Mouse (Mus musculus) heart, embryonic 14.5 days (tissue): ENCODE results near the gene Sema7a. TPM values are rescaled to one million over a fixed set of nuclear protein-coding genes. Genes with fewer than 3 reads are reported as not detected.

ENCODE experiments used
- ATAC-seq: fragments of 200-750 bp; cut with Nextera tagmentation; 2 replicates; pipeline ENCODE4 v1.8.0; 2017; ENCODE audit warnings: low read depth, moderate TSS enrichment; ENCODE audit not compliant: insufficient number of reproducible peaks, insufficient read depth, low FRiP score
- H3K27ac ChIP-seq, 2 experiments: fragments of 200-500 bp in 1 of 2; fragments of 300-500 bp in 1 of 2; sonication (generic) in 1 of 2; replicated peaks in 1 of 2; 2 replicates each; pipeline ENCODE4 v1.5.1; 2012 to 2014; ENCODE audit warnings: low read depth in 2 of 2, low read length in 2 of 2, control low read depth in 1 of 2, mild to moderate bottlenecking in 1 of 2, mixed read lengths in 1 of 2; ENCODE audit not compliant: control insufficient read depth in 1 of 2, insufficient read depth in 1 of 2
- H3K27me3 ChIP-seq: fragments of 300-500 bp; sonication (generic); 2 replicates; pipeline ENCODE4 v1.6.1; 2014; ENCODE audit warnings: mild to moderate bottlenecking, low read length, control low read depth; ENCODE audit not compliant: control insufficient read depth, insufficient read depth
- H3K36me3 ChIP-seq: fragments of 300-500 bp; sonication (generic); 2 replicates; pipeline ENCODE4 v1.6.1; 2014; ENCODE audit warnings: mild to moderate bottlenecking, control low read depth, low read length, mixed read lengths; ENCODE audit not compliant: control insufficient read depth, insufficient read depth
- H3K4me1 ChIP-seq, 2 experiments: fragments of 200-500 bp in 1 of 2; fragments of 300-500 bp in 1 of 2; sonication (generic) in 1 of 2; 2 replicates each; pipeline ENCODE4 v1.6.1; 2012 to 2014; ENCODE audit warnings: low read length in 2 of 2, control low read depth in 1 of 2, mixed read lengths in 1 of 2; ENCODE audit not compliant: control insufficient read depth in 2 of 2, insufficient read depth in 2 of 2
- H3K4me2 ChIP-seq: fragments of 300-500 bp; sonication (generic); 2 replicates; pipeline ENCODE4 v1.6.1; 2014; ENCODE audit warnings: mild to moderate bottlenecking, low read length
- H3K4me3 ChIP-seq, 2 experiments: fragments of 200-500 bp in 1 of 2; fragments of 300-500 bp in 1 of 2; sonication (generic) in 1 of 2; 2 replicates each; pipeline ENCODE4 v1.5.1; 2012 to 2014; ENCODE audit warnings: low read length in 2 of 2, mild to moderate bottlenecking in 2 of 2, control low read depth in 1 of 2, low read depth in 1 of 2, moderate library complexity in 1 of 2; ENCODE audit not compliant: control insufficient read depth in 1 of 2, insufficient read depth in 1 of 2
- H3K9ac ChIP-seq: fragments of 300-500 bp; sonication (generic); 2 replicates; pipeline ENCODE4 v1.6.1; 2014; ENCODE audit warnings: mild to moderate bottlenecking, low read length
- H3K9me3 ChIP-seq: fragments of 300-500 bp; sonication (generic); 2 replicates; pipeline ENCODE4 v1.6.1; 2016; ENCODE audit warnings: low read length, control low read depth; ENCODE audit not compliant: control insufficient read depth
- WGBS: fragments of 180-500 bp; shearing (Covaris S2); extraction: QIAGEN DNeasy Blood & Tissue Kit; methylation state at CpG from one replicate; pipeline ENCODE4 v1.1.7; 2014; 5-methylcytosine and 5-hydroxymethylcytosine counted together
- polyA plus RNA-seq: library from polyadenylated mRNA; unstranded; fragments of >200 nt; fragmentation: Nextera tagmentation; extraction: Ambion mirVana; gene quantifications from 2 replicates; pipeline ENCODE4 v1.2.1, GENCODE M21; 2014

Gene Sema7a
- polyA plus RNA-seq, 1 experiment from 2014 or later: 0.70 TPM

- H3K4me1 ChIP-seq: no peaks in the 10 kb centered on the region
- no peaks in the 10 kb centered on the region for H3K36me3 ChIP-seq
- H3K27me3 ChIP-seq: peaks cover 11% of the 10 kb centered on the region
- H3K27ac ChIP-seq: no peak overlapping the region
- WGBS: 78% methylated on average over 3 of the region's 3 CpGs
- H3K9ac ChIP-seq: no peak overlapping the region
- no peak overlapping the region for H3K4me2 ChIP-seq
- H3K4me3 ChIP-seq: no peak overlapping the region
- ATAC-seq: no peak
- H3K9me3 ChIP-seq: no peaks in the 10 kb centered on the region
Observed at GRCm38 (mm10) chr9:57992060-57992459, 52.1 kb downstream of the Sema7a start.

GRCm38 (mm10) chr9:57992781-57993591 lies 53.1 kb downstream of the Sema7a start:
- no peak overlapping the region for H3K4me2 ChIP-seq
- no peak for ATAC-seq
- H3K27ac ChIP-seq: no peak overlapping the region
- H3K27me3 ChIP-seq: peaks cover 18% of the 10 kb centered on the region
- H3K9ac ChIP-seq: no peak overlapping the region
- H3K4me3 ChIP-seq: no peak overlapping the region
- WGBS: 64% methylated on average over 8 of the region's 8 CpGs
- H3K9me3 ChIP-seq: no peaks in the 10 kb centered on the region
- H3K4me1 ChIP-seq: peaks cover 3 to 5% of the 10 kb centered on the region in 2 experiments; a peak in 3 of 4 replicates
- no peaks in the 10 kb centered on the region for H3K36me3 ChIP-seq

- no peak for ATAC-seq
- Histone ChIP-seq H3K4me1 (peaks cover 3 to 6% of the 10 kb centered on the region in 2 experiments; a peak in 3 of 4 replicates), H3K9me3 (no peaks in the 10 kb centered on the region), H3K4me2 (no peak overlapping the region), H3K4me3 (no peak overlapping the region), H3K27ac (no peak overlapping the region), H3K27me3 (peaks cover 26% of the 10 kb centered on the region), H3K36me3 (no peaks in the 10 kb centered on the region), H3K9ac (no peak overlapping the region)
- WGBS: 36% methylated on average over 4 of the region's 4 CpGs
Observed at GRCm38 (mm10) chr9:57995282-57995681, 55.4 kb downstream of the Sema7a start.

- Histone ChIP-seq H3K27me3 (peaks cover 26% of the 10 kb centered on the region), H3K4me3 (peak overlapping the region in 1 of 2 experiments; percentile 33; a peak in 2 of 4 replicates), H3K27ac (no peak overlapping the region), H3K4me2 (peak overlapping the region; percentile 73), H3K4me1 (peaks cover 3 to 6% of the 10 kb centered on the region in 2 experiments; a peak in 3 of 4 replicates), H3K36me3 (no peaks in the 10 kb centered on the region), H3K9ac (no peak overlapping the region), H3K9me3 (no peaks in the 10 kb centered on the region)
- ATAC-seq: no peak
- 16% methylated on average over 13 of the region's 13 CpGs for WGBS
Observed at GRCm38 (mm10) chr9:57997511-57998031, 57.7 kb downstream of the Sema7a start.

- Histone ChIP-seq H3K4me2 (peak overlapping the region; percentile 73), H3K36me3 (no peaks in the 10 kb centered on the region), H3K9ac (no peak overlapping the region), H3K4me1 (peaks cover 3 to 6% of the 10 kb centered on the region in 2 experiments; a peak in 3 of 4 replicates), H3K27me3 (peaks cover 26% of the 10 kb centered on the region), H3K27ac (no peak overlapping the region), H3K9me3 (no peaks in the 10 kb centered on the region), H3K4me3 (peak overlapping the region; percentile 22 to 33)
- WGBS: 2% methylated on average over 20 of the region's 20 CpGs
- no peak for ATAC-seq
Observed at GRCm38 (mm10) chr9:57998032-57998659, 58.2 kb downstream of the Sema7a start.

GRCm38 (mm10) chr9:57998685-57999084 lies 58.8 kb downstream of the Sema7a start:
- no peak overlapping the region for H3K27ac ChIP-seq
- no peak overlapping the region for H3K4me2 ChIP-seq
- ATAC-seq: no peak
- peaks cover 3 to 6% of the 10 kb centered on the region in 2 experiments; a peak in 3 of 4 replicates for H3K4me1 ChIP-seq
- no peaks in the 10 kb centered on the region for H3K36me3 ChIP-seq
- H3K9ac ChIP-seq: no peak overlapping the region
- WGBS: 49% methylated on average over 2 of the region's 2 CpGs
- H3K4me3 ChIP-seq: no peak overlapping the region
- H3K9me3 ChIP-seq: no peaks in the 10 kb centered on the region
- H3K27me3 ChIP-seq: peaks cover 26% of the 10 kb centered on the region

GRCm38 (mm10) chr9:57999676-58000075 lies 59.8 kb downstream of the Sema7a start:
- no peak overlapping the region for H3K27ac ChIP-seq
- no peak overlapping the region for H3K4me2 ChIP-seq
- ATAC-seq: no peak
- no peak overlapping the region for H3K9ac ChIP-seq
- peaks cover 3 to 6% of the 10 kb centered on the region in 2 experiments; a peak in 3 of 4 replicates for H3K4me1 ChIP-seq
- no peak overlapping the region for H3K4me3 ChIP-seq
- no peaks in the 10 kb centered on the region for H3K36me3 ChIP-seq
- WGBS: 36% methylated on average over 2 of the region's 2 CpGs
- H3K9me3 ChIP-seq: no peaks in the 10 kb centered on the region
- peaks cover 26% of the 10 kb centered on the region for H3K27me3 ChIP-seq
